Mouse (Mus musculus) embryonic fibroblast, embryonic 13.5 days (primary cell): ENCODE results near the gene Cdiptos.

Experiments used
- CTCF ChIP-seq: IDR thresholded peaks from 2 replicates; pipeline ENCODE4 v1.5.1; 2011; ENCODE audit warnings: mild to moderate bottlenecking, control low read depth, low read length, moderate library complexity, borderline replicate concordance; ENCODE audit not compliant: insufficient read depth
- POLR2A ChIP-seq: IDR thresholded peaks from 2 replicates; pipeline ENCODE4 v1.6.1; 2011; ENCODE audit warnings: low read depth, mild to moderate bottlenecking, control low read depth, low read length, moderate library complexity

DNA sequence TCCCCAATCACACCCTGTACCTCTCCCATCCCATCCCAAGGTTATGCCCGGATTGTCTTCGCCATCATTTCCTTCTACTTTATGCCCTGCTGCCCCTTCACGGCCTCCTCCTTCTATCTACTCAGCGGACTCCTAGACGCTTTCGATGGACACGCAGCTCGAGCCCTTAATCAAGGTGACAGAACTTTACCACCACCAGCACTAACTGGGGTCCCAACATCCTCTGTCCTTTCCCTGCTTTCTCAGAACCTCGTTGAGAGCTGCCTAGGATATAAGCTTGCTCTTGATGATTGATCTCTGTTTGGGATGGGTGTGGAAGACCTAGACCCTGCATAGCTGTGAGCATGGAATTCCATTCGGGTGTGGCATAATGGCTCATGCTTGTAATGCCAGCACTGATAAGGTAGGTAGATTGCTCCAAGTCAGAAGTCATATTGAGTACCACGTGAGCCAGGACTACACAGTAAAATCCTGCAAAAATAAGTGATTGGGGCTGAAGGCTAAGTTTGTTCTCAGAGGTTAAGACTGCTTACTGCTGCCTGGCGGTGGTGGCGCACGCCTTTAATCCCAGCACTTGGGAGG, 1.1 kb upstream of the Cdiptos start:
- 0 out of 2 replicates have a peak, but pooled peaks have one; percentile 10 for TF ChIP-seq POLR2A
- TF ChIP-seq CTCF = no peak
